8 mouse cellular contexts compared by ENCODE assay signal in the genomic region with DNA sequence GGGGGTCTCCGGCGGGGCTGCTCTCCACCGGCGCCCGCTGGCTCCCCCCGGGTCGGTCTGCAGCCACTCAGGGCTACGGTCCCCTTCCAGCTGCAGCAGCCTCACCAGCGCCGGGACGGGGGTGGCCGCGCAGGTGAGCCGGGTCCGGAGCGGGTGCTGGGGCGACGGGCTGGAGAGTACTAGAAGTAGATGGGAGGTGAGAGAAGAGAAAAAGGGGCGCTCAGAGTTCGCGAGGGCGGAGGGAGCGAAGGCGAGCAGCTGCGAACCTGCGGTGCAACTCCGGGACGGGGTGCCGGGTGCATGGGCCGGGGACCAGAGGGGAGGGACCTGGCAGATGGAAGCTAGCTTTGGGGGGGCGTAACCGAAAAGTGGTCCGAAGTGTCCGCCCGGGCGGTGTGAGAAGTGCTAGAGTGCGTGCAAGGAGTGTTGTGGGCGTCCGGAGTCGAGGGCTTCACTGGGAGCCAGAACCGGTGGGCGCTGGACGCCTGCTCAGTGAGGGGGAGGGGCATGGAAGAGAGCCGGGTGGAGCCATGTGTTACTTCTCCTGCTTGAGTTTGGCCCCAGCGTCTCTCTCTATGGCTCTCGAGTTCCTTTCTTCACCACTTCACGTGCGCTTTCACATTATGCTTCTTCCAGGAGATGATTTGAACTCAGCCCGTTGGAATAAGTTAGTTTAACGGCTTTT. TPM values are rescaled to one million over a fixed set of nuclear protein-coding genes. Genes with fewer than 3 reads are reported as not detected.
A peak's percentile ranks its signal among the peaks of the same experiment; 100 is the strongest.
DNase-seq lines count a peak whose midpoint lies in the region; ATAC-seq and TF ChIP-seq lines count a peak whose summit lies in the region.

No protein-coding gene starts in this region.

- peak overlapping the region; percentile 77 for H3K4me3 ChIP-seq in intestine, postnatal 0 days (ENCODE audit: low read depth, low read length)
- peak overlapping the region; percentile 98 for H3K4me3 ChIP-seq in liver, embryonic 12.5 days

- DNase-seq in cerebellum, postnatal 14 days = peak; percentile 43 to 55
- no peak for DNase-seq in cerebellum, adult 9-10 months
- peak; percentile 80 for DNase-seq in embryo, embryonic 9.5 days (ENCODE audit: extremely low spot score)
- DNase-seq in heart, adult 18-20 months = peak; percentile 73 to 79
- peak; percentile 66 to 87 for DNase-seq in spleen, postnatal 4 days (ENCODE audit: low spot score in 2 of 2)

- peak; percentile 33; the same call in 1 of the 2 replicates for ATAC-seq in intestine, postnatal 0 days
- ATAC-seq in liver, embryonic 12.5 days = peak; percentile 11; the same call in 1 of the 2 replicates
- peak; percentile 49 for ATAC-seq in monocyte, adult 5-6 weeks (replicated peaks; ENCODE audit: insufficient number of reproducible peaks, low FRiP score, low TSS enrichment, poor library complexity, severe bottlenecking)

- no peaks in the 10 kb centered on the region for H3K36me3 ChIP-seq in intestine, postnatal 0 days (ENCODE audit: control insufficient read depth, insufficient read depth)
- peaks cover 24% of the 10 kb centered on the region for H3K36me3 ChIP-seq in liver, embryonic 12.5 days

- under 1% methylated on average over 50 of the region's 50 CpGs for WGBS in intestine, postnatal 0 days
- 2% methylated on average over 50 of the region's 50 CpGs for WGBS in liver, embryonic 12.5 days (ENCODE audit: insufficient replicate concordance)

- peak overlapping the region; percentile 91 for H3K4me2 ChIP-seq in intestine, postnatal 0 days (replicated peaks; ENCODE audit: low read depth)
- H3K4me2 ChIP-seq in liver, embryonic 12.5 days = peak overlapping the region; percentile 75

- no peaks in the 10 kb centered on the region for H3K27me3 ChIP-seq in intestine, postnatal 0 days (replicated peaks; ENCODE audit: control insufficient read depth, insufficient read depth, low read length)
- no peaks in the 10 kb centered on the region for H3K27me3 ChIP-seq in liver, embryonic 12.5 days (replicated peaks)

- peak overlapping the region; percentile 72 for H3K9ac ChIP-seq in intestine, postnatal 0 days (ENCODE audit: low read depth, low read length)
- H3K9ac ChIP-seq in liver, embryonic 12.5 days = peak overlapping the region; percentile 99

- 0 out of 2 replicates have a peak overlapping the region, but pooled peaks have one; percentile 3 for H3K27ac ChIP-seq in intestine, postnatal 0 days (ENCODE audit: low read depth, low read length)
- H3K27ac ChIP-seq in liver, embryonic 12.5 days = peak overlapping the region; percentile 99

- H3K9me3 ChIP-seq in intestine, postnatal 0 days (ENCODE audit: control insufficient read depth) = no peaks in the 10 kb centered on the region
- no peaks in the 10 kb centered on the region for H3K9me3 ChIP-seq in liver, embryonic 12.5 days (replicated peaks)

- H3K4me1 ChIP-seq in intestine, postnatal 0 days (replicated peaks; ENCODE audit: control insufficient read depth, insufficient read depth, low read length) = peaks cover 12% of the 10 kb centered on the region; the same call in 1 of the 2 replicates
- H3K4me1 ChIP-seq in liver, embryonic 12.5 days = peaks cover 76% of the 10 kb centered on the region

- TF ChIP-seq CTCF in intestine, postnatal 0 days (IDR thresholded peaks at IDR 0.05; ENCODE audit: low read depth) = no peak

RNA-seq across cellular contexts. Expression of gene Fam117a, which starts 0.5 kb away (rescaled TPM):
- total RNA-seq in heart, adult 18-20 months (2021) = 1 to 10 TPM; 6.6 to 7.0 TPM
- polyA plus RNA-seq in intestine, postnatal 0 days (2015; fragmentation: Nextera tagmentation; extraction: Ambion mirVana) = 5.5 and 7.4 TPM in 2 replicates
- 59.0 and 62.7 TPM in 2 replicates for polyA plus RNA-seq in liver, embryonic 12.5 days (2016; fragmentation: Nextera tagmentation; extraction: Ambion mirVana)
- total RNA-seq in monocyte, adult 5-6 weeks (2017) = 18.7 to 46.1 TPM (median 31.6 TPM) in 3 replicates

RNA-seq across cellular contexts. Expression of gene Kat7, which starts 27.2 kb away (rescaled TPM):
- total RNA-seq in heart, adult 18-20 months (2021) = 10 to 100 TPM; 25.7 to 30.8 TPM
- polyA plus RNA-seq in intestine, postnatal 0 days (2015; fragmentation: Nextera tagmentation; extraction: Ambion mirVana) = 29.7 and 30.2 TPM in 2 replicates
- polyA plus RNA-seq in liver, embryonic 12.5 days (2016; fragmentation: Nextera tagmentation; extraction: Ambion mirVana) = 48.1 and 49.5 TPM in 2 replicates
- 72.7 to 88.8 TPM (median 87.7 TPM) in 3 replicates for total RNA-seq in monocyte, adult 5-6 weeks (2017)

RNA-seq across cellular contexts. Expression of gene Slc35b1, which starts 47.2 kb away (rescaled TPM):
- 10 to 100 TPM; 32.0 to 37.3 TPM for total RNA-seq in heart, adult 18-20 months (2021)
- polyA plus RNA-seq in intestine, postnatal 0 days (2015; fragmentation: Nextera tagmentation; extraction: Ambion mirVana) = 130 and 144 TPM in 2 replicates
- polyA plus RNA-seq in liver, embryonic 12.5 days (2016; fragmentation: Nextera tagmentation; extraction: Ambion mirVana) = 58.2 and 61.3 TPM in 2 replicates
- 42.2 to 79.4 TPM (median 58.1 TPM) in 3 replicates for total RNA-seq in monocyte, adult 5-6 weeks (2017)
